Mouse (Mus musculus) Muller cell, postnatal 12 days (primary cell): ENCODE measurements around the gene Fuca1.
"Not testable (repeated sequence)": the region's sequence is repeated elsewhere in the genome, so short reads cannot be mapped to it uniquely, and the experiment has no call there.

Experiments used
- DNase-seq: peaks from one replicate; pipeline ENCODE4 v3.0.0-alpha.2; 2015; ENCODE audit errors: inconsistent ontology term

The Fuca1 gene

DNA sequence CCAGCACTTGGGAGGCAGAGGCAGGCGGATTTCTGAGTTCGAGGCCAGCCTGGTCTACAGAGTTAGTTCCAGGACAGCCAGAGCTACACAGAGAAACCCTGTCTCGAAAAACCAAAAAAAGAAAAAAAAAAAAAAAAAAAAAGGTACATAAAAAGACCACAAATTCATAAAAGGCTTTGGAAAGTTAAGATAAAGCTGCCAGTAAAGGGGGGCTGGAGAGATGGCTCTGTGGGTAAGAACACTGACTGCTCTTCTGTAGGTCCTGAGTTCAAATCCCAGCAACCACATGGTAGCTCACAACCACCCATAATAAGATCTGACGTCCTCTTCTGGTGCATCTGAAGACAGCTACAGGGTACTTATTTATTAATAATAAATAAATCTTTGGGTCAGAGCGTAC, 59.7 kb downstream of the Fuca1 start:
- DNase-seq = not testable (repeated sequence)

DNA sequence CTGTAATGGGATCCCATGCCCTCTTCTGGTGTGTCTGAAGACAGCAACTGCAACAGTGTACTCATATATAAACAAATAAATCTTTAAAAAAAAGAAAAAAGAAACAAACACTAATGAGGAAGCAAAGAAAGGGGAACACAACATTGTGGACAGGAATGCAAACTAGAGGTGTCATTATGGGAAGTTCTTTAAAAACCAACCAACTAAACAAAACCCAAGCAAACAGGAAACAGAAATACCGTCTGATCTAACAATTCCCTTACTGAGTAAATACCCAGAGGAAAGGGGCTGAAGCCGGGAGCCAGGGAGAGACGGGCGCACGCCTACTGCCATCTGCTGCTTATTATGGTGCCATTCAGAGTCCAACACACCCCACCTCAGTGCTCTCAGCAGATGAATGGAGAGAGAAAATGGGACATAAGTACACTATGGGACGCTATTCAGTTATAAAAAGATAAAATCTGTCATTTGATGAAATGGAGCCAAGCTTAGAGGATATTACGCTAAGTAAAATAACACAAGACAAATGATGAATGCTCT, 61.1 kb downstream of the Fuca1 start:
- DNase-seq = no peak

DNA sequence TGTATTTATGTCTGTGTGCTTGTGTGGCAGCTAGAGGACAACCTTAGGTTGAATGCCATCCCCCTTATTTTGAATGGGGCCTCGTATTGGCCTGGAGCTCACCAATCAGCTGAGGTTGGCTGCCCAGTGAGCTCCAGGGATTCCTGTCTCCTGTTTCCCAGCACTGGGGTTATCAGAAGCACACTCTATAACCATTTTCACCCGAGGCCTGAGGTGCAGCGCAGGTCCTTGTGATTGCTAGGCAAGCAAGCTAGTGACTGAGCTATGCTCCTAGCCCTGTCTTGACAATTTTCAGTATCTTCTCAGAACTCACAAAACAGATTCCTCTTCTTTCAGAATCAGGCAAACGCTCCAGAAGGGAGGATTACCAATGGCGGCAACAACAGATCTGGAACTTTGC, 64.0 kb downstream of the Fuca1 start:
- DNase-seq = no peak

DNA sequence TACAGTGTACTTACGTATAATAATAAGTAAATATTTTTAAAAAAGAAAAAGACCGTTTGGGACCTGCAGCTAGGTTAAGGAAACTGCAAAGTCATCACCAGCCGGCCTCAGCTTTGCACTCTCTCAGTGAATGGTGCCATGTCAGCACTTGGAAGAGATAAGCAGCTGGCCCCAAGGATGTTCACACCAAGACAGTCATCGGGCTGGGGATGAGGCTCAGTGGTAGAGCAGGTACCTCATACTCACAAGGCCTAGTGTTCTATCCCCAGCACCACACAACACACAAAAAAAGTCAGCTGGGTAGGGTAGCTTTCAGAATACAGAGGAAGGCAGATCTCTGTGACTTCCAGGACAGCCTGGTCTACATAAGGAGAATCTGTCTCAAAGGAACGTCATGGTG, 64.7 kb downstream of the Fuca1 start:
- no peak for DNase-seq

DNA sequence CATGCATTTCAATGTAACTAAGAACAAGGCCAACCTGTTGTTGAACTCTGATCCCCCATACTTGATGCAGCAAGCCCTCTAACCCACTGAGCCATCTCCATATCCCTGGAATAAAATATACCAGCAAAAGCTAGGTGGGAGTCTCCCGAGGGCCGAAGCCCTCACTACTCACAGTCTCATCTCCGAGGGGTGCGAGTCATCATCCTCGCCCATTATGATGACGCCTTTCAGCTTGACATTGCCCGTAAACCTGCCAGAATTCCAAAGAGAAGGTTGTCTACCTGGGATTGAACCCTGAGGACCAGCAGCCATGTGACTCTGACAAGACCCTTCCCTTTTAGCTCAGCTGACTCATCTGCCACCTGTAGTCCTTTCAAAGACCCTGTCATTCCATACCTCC, 65.2 kb downstream of the Fuca1 start:
- DNase-seq = no peak

DNA sequence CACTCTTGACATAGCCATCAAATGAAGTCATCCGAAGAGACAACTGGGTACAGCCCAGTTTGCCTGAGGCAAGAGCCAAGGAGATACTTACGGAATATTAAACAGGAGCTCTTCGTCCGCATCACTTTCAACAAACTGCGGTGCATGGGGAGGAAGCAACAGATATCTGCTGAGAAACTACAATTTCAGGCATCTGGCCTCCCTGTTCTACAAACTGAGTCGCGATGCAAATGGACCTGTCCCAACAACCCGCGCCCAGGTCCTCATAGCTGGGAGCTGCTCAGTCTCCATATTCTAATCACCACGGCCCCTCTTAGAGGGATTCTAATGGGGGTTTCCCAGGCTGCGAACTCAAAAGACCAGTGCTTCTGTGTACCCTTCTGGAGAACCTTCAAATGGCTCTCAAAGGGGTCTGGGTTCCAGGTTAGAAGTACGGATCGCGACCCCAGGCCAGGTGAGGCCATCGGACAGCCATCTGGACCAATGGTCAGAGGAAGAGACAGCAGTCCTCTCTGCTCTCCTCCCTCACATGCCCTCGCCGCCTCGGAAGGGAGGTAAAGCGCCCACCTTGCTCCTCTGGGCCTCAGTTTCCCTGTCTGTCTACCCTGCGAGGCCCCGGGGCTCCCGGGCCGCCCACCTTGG, 65.9 kb downstream of the Fuca1 start:
- no peak for DNase-seq

DNA sequence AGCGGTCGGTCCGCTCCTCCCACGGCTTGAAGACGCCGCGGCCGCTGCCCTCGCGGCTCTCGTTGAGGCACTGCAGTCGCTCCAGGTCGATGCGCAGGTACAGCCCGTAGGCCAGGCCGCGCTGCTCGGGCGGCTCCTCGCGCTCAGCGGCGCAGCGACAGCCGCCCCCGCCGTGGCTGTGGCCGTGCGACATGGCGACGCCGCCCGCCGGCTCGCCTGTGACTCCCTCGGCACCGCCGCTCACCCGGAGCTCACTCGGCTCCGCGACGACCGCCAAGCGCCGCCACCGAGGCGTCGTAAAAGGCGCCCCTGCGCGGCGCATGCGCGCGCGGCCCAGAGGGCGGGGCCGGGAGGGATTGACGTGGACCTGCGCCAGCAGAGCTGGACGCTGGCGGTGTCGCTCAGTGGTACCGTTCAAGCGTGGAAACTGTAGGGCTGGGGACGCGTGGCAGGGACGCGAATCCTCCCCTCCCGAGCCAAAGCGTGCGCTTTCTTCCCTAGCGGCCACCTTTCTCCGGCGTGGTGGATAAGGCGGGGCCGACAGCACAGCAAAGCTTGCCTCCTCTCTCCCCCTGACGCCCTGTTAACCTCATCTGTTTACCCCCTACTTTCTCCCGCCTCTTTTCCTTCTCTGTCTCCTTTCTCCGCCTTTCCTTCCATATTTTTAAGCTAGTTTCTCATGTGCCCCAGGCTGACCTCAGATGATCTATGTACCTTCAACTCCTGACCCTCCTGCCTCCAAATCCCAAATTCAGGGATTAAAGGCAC, 66.6 kb downstream of the Fuca1 start, which contains the start of gene Pithd1:
Gene Pithd1 (minus strand): TSS at position 322 of the 768 bp plus-strand sequence.
- DNase-seq = peak; percentile 93

DNA sequence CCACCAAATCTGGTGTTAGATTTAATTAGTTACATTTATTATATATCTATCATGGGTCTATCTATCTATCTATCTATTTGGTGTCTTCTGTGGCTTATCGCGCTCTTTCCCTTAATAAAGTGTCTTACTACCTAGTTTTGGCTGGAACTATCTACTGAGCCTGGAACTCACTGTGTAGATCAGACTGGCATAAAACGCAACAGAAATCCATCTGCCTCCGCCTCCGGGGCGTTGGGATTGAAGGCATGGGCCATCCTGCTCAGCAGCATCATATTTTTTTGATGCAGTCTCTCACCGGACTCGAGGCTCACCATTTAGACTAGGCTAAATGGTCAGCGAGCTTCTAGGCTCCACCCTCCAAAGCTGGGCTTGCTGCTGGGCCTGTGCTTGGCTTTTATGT, 67.2 kb downstream of the Fuca1 start:
- no peak for DNase-seq
